Mouse (Mus musculus) stomach, postnatal 0 days (tissue): ENCODE measurements at regions not wholly inside any gene's neighbourhood (a gene's known extent, or its start where the extent isn't known, plus 50 kb on each side); places are given as distances from the start of the nearest gene placed in this dataset.

Experiments
- CTCF ChIP-seq: IDR thresholded peaks from 2 replicates; pipeline ENCODE4 v1.5.1; 2016; ENCODE audit warnings: antibody characterized with exemption, low read depth, mild to moderate bottlenecking, moderate library complexity
- EP300 ChIP-seq: optimal IDR thresholded peaks from 2 replicates; pipeline ENCODE3; 2016; ENCODE audit warnings: antibody characterized with exemption

DNA sequence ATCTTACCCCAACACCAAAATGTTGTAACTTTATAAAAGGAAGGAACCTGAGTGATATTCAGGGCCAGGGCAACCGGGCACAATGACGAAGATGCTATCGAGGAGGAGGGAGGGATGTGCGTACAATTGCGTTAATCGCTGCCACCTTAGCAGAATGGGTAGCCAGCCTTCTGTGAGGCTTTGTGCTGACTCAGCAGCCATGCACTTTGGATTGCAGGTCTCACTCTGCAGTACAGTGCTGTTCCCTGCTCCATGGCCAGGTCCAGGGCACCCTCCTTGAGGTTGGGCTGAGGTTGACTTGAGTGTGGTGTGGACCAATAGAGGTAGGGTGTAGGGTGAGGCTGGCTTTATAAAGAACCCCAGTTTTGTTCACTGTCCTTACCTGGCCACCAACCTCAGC, 57.8 kb upstream of the Gata5 start:
- TF ChIP-seq CTCF = no peak
- no peak for TF ChIP-seq EP300
